Mouse (Mus musculus) CD8-positive naive resting alpha-beta T cell, adult 57 days (primary cell): ENCODE measurements around the gene Tigd3. TPM values are rescaled to one million over a fixed set of nuclear protein-coding genes. Genes with fewer than 3 reads are reported as not detected.

Experiments used
- total RNA-seq: library from RNA; stranded (reverse); gene quantifications from one replicate; pipeline ENCODE4 v1.2.4, GENCODE M21; 2023

Tigd3 gene
- 1.7 TPM for total RNA-seq

GRCm38 (mm10) chr19:5894002-5894678 is at the start of gene Tigd3:
TSS of gene Tigd3 (minus strand) at chr19:5894149.

GRCm38 (mm10) chr19:5924713-5925093 is 30.8 kb upstream of the Tigd3 start, which contains the start of gene Cdc42ep2:
TSS of gene Cdc42ep2 (minus strand) at chr19:5924816.

GRCm38 (mm10) chr19:5913007-5913719 is 19.2 kb upstream of the Tigd3 start, which contains the start of gene Dpf2:
TSS of gene Dpf2 (minus strand) at chr19:5913010.

GRCm38 (mm10) chr19:5877618-5878361 is 16.2 kb downstream of the Tigd3 start, which contains the start of gene Slc25a45:
TSS of gene Slc25a45 (plus strand) at chr19:5877808.

GRCm38 (mm10) chr19:5874969-5875480 is 18.9 kb downstream of the Tigd3 start, which contains the start of gene Frmd8:
TSS of gene Frmd8 (minus strand) at chr19:5875274.

Other genes starting within 250 kb of the Tigd3 start
- gene Sipa1, start 230.4 kb downstream of the Tigd3 start, total RNA-seq: 184 TPM
- gene Map3k11, start 205.4 kb downstream of the Tigd3 start, total RNA-seq: 53.9 TPM
- gene Pcnx3, start 205.2 kb downstream of the Tigd3 start, total RNA-seq: 165 TPM
- not detected for gene Kcnk7, start 189.8 kb downstream of the Tigd3 start, total RNA-seq
- 24.1 TPM for gene Ehbp1l1, start 167.8 kb downstream of the Tigd3 start, total RNA-seq
- 25.9 TPM for gene Fam89b, start 164.5 kb downstream of the Tigd3 start, total RNA-seq
- gene Ltbp3, start 153.2 kb downstream of the Tigd3 start, total RNA-seq: not detected
- 55.4 TPM for gene Scyl1, start 122.7 kb downstream of the Tigd3 start, total RNA-seq
- 152 TPM for gene Frmd8, start 18.9 kb downstream of the Tigd3 start, total RNA-seq
- 20.8 TPM for gene Slc25a45, start 16.3 kb downstream of the Tigd3 start, total RNA-seq
- gene Dpf2, start 18.9 kb upstream of the Tigd3 start, total RNA-seq: 147 TPM
- gene Cdc42ep2, start 30.7 kb upstream of the Tigd3 start, total RNA-seq: 0.67 TPM
- gene Pola2, start 70.1 kb upstream of the Tigd3 start, total RNA-seq: 63.5 TPM
- not detected for gene Slc22a20, start 92.0 kb upstream of the Tigd3 start, total RNA-seq
- gene Capn1, start 121.7 kb upstream of the Tigd3 start, total RNA-seq: 143 TPM
- 46.9 TPM for gene Syvn1, start 152.4 kb upstream of the Tigd3 start, total RNA-seq
- gene Mrpl49, start 163.6 kb upstream of the Tigd3 start, total RNA-seq: 18.0 TPM
- gene Fau, start 163.7 kb upstream of the Tigd3 start, total RNA-seq: 3,401 TPM
- gene Znhit2, start 167.0 kb upstream of the Tigd3 start, total RNA-seq: 11.9 TPM
- 18.8 TPM for gene Tm7sf2, start 174.2 kb upstream of the Tigd3 start, total RNA-seq
- 110 TPM for gene Vps51, start 183.1 kb upstream of the Tigd3 start, total RNA-seq
- not detected for gene Tmem262, start 185.9 kb upstream of the Tigd3 start, total RNA-seq
- not detected for gene Gm28374, start 188.1 kb upstream of the Tigd3 start, total RNA-seq
- gene Zfpl1, start 190.8 kb upstream of the Tigd3 start, total RNA-seq: 44.0 TPM
- gene Cdca5, start 190.8 kb upstream of the Tigd3 start, total RNA-seq: 0.89 TPM
- not detected for gene AC131692.1, start 200.3 kb upstream of the Tigd3 start, total RNA-seq
- gene Naaladl1, start 211.6 kb upstream of the Tigd3 start, total RNA-seq: not detected
- gene Sac3d1, start 224.5 kb upstream of the Tigd3 start, total RNA-seq: 9.6 TPM
- gene Snx15, start 234.2 kb upstream of the Tigd3 start, total RNA-seq: 32.0 TPM
- gene Batf2, start 246.8 kb upstream of the Tigd3 start, total RNA-seq: not detected
- 26.0 TPM for gene Arl2, start 247.4 kb upstream of the Tigd3 start, total RNA-seq